Mouse (Mus musculus) cerebellum, adult 9-11 months (tissue): ENCODE data around the gene Tmprss12.
A peak's percentile ranks its signal among the peaks of the same experiment; 100 is the strongest.
"Not testable (repeated sequence)": the region's sequence is repeated elsewhere in the genome, so short reads cannot be mapped to it uniquely, and the experiment has no call there.

Source experiments
- DNase-seq: peaks from one replicate; pipeline ENCODE4 v3.0.0; 2022

The Tmprss12 gene

GRCm38 (mm10) chr15:100328089-100328488, 47.5 kb downstream of the Tmprss12 start:
- DNase-seq: not testable (repeated sequence)

GRCm38 (mm10) chr15:100329336-100329735, 48.7 kb downstream of the Tmprss12 start:
- not testable (repeated sequence) for DNase-seq

GRCm38 (mm10) chr15:100330739-100331138, 50.1 kb downstream of the Tmprss12 start:
- DNase-seq: no peak

GRCm38 (mm10) chr15:100332077-100332961, 51.7 kb downstream of the Tmprss12 start:
- DNase-seq: not testable (repeated sequence)

- DNase-seq: no peak
Measured at GRCm38 (mm10) chr15:100334629-100335028, 54.0 kb downstream of the Tmprss12 start, which contains the start of gene Mettl7a3. TSS of gene Mettl7a3 (plus strand) at chr15:100334929.

GRCm38 (mm10) chr15:100337328-100337727, 56.7 kb downstream of the Tmprss12 start:
- not testable (repeated sequence) for DNase-seq

- DNase-seq: peak; percentile 60
Measured at GRCm38 (mm10) chr15:100337847-100338246, 57.2 kb downstream of the Tmprss12 start.

- DNase-seq: not testable (repeated sequence)
Measured at GRCm38 (mm10) chr15:100341314-100341980, 60.8 kb downstream of the Tmprss12 start.
